Mouse (Mus musculus) CD8-positive naive resting alpha-beta T cell, adult 57 days (primary cell): Measurements from ENCODE around the gene Ngfr. TPM values are rescaled to one million over a fixed set of nuclear protein-coding genes. Genes with fewer than 3 reads are reported as not detected.

Experiments used
- total RNA-seq: library from RNA; stranded (reverse); gene quantifications from one replicate; pipeline ENCODE4 v1.2.4, GENCODE M21; 2023

Gene Ngfr
- total RNA-seq, result 0.24 TPM

GRCm38 (mm10) chr11:95587423-95587951, at the start of gene Ngfr:
TSS of gene Ngfr (minus strand) at chr11:95587735.

Other genes with a start within 250 kb of the Ngfr start
- gene Slc35b1, start 203.0 kb downstream of the Ngfr start, total RNA-seq, result 48.9 TPM
- 76.1 TPM for gene Spop, start 173.7 kb downstream of the Ngfr start, total RNA-seq
- gene Nxph3, start 73.2 kb downstream of the Ngfr start, total RNA-seq, result not detected
- 57.4 TPM for gene Phb, start 79.2 kb upstream of the Ngfr start, total RNA-seq
- 74.0 TPM for gene Zfp652, start 124.9 kb upstream of the Ngfr start, total RNA-seq
- 2.8 TPM for gene B130006D01Rik, start 135.9 kb upstream of the Ngfr start, total RNA-seq
- 2.0 TPM for gene Phospho1, start 236.8 kb upstream of the Ngfr start, total RNA-seq
- gene Gngt2, start 249.5 kb upstream of the Ngfr start, total RNA-seq, result 19.6 TPM